Mouse (Mus musculus) right cerebral cortex, adult 2 months (tissue): ENCODE measurements around the gene Tmed4.
"Not testable (repeated sequence)": the region's sequence is repeated elsewhere in the genome, so short reads cannot be mapped to it uniquely, and the experiment has no call there.

Source experiments
- DNase-seq, 2 experiments: peaks; one replicate each; pipeline ENCODE4 v3.0.0; 2021 to 2022; ENCODE audit warnings: low spot score in 2 of 2

Gene Tmed4

DNA sequence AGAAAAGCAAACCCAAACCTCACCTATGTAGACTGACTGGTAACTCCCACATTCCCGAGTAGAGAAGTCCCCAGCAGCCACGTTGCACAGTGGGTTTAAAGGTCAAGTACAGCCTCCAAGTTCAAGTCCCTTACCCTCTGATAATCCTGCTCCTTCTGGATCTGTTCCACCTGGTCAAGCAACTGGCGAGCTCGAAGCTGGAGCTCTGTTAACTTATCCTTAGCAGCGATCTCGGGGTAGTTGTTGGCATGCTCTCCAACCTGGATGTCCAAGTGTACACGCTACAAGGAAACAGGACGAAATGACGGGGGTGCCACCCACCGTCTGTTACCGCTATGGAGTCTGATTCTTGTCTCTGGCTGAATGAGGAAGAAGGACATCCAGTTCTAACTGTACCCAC is 1.1 kb downstream of the Tmed4 start:
- DNase-seq, result no peak

DNA sequence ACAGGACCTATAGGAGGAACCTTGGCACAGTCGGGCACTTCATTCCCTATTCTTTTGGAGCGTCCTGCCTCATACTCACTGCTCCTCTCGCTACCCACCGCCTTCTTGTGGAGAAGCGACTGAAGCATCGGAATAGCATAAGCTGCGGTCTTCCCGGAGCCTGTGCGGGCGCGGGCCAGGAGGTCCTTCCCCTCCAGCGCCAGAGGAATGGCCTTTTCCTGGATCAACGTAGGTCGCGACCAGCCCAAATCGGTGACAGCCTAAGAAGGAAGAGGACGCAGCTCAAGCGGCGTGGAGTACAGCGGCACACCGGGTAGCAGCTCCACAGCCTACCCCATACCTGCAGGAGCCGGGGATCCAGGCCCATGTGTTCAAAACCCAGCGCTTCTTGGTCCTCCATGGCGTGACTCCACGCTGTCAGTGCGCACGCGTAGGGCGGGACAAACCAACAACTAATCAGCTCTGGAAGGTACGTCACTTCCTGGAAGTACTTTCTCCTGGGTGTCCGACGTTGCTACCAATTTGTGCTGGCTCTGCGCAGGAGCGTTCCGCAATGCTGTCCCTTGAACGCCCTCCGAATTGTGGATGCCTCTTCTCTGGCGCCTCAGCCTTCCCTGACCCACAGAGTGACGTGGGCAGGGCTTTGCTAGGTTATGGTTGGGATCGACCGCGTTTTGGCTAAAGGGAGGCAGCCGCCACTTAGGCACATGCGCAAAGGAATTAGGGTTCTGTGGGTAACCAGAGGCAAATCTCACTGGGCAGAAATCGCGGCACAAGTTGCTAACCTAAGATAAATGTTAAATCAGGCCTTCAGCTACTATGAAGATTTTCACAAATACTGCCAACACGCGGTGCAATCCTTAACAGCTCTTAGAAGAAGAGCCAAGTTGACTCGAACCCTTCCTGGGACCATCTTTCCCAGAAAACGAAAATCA is 7.1 kb downstream of the Tmed4 start, which contains the start of gene Ddx56:
Gene Ddx56 (minus strand): TSS at position 453 of the 935 bp plus-strand sequence.
- peak; percentile 93 to 97 for DNase-seq

GRCm38 (mm10) chr11:6266621-6267020 is 8.0 kb downstream of the Tmed4 start:
- DNase-seq, result no peak

- DNase-seq, result peak; percentile 85 to 88
These were observed 13.1 kb downstream of the Tmed4 start for GRCm38 (mm10) chr11:6261434-6262082.

DNA sequence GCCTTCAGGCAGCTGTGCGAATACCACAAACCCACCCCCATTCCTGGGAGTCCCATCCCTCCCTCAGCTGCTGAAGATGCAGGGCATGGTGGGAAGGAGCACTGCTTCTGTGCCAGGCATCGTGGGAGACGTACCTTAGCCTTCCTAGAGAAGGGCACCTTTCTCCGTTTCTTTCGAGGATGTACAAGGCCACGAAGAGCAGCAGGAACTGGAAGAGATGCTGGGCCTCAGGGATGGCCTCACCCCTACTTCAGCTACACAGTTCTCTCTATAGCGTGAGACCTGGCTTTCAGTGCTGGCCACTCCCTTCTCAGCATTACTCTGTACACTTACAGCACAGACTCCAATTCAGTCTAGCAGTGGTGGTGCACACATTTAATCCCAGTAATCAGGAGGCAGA is 15.3 kb downstream of the Tmed4 start:
- DNase-seq, result no peak

GRCm38 (mm10) chr11:6256490-6257072 is 18.1 kb downstream of the Tmed4 start:
- DNase-seq, result no peak

- not testable (repeated sequence) for DNase-seq
These were observed 20.1 kb downstream of the Tmed4 start for GRCm38 (mm10) chr11:6254602-6255001.

DNA sequence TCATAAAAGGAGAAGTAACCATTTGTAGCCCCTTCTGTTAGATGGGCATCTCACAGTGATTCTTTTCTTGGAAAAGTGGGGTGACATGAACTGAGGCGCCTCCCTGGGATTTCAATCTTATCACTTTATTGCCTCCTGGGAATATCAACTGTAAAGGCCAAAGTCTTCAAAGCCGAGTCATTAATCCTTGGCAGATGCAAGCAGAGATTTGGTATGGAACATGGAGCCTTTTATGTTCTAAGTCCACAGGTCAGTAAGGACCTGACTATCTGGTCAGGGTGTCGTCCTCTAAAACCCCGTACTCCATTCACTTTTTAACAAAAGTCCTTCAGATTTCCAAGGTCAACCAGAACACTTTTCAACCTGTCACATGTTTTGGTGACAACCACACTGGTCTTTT is 21.8 kb downstream of the Tmed4 start:
- no peak for DNase-seq

DNA sequence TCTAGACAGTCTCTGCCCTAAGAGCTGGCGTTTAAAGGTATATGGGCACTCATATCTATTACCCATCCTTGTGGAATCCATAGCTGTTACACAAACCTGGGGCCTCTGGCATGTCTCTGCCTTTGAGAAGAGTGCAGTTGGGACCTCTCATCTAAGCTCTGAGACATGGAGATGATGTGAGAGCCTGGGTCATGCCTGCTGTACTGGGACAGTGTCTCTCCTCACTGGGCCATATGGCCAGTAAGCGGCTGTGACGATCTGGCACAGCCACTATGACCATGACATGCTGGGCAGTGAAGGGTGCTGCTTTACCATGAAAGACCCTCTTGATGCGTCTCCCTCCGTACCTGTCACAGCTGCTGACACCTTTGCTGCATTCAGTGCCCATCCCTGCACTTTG is 22.4 kb downstream of the Tmed4 start:
- DNase-seq, result no peak

DNA sequence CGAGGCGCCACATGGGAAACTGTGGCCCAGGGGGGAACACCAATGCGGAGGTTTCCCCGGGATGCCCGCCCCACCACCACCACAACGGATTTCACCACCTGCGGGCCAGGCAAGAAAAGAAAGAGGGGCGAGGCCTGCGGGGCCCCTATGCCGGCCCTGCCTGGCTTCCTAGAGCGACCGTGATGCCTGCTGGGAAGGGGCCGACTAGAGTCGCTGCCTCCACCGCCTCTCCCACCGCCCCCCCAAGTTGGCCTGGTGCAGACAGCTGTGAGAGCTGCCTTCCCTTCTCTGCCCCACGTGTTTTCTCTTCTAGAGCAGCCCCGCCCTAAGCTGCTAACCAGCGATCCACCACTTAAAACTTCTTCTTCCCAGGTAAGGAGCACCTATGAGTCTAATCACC is 30.0 kb downstream of the Tmed4 start:
- DNase-seq, result no peak

- no peak for DNase-seq
These were observed 41.6 kb downstream of the Tmed4 start for GRCm38 (mm10) chr11:6233025-6233424.

- no peak for DNase-seq
These were observed 44.7 kb downstream of the Tmed4 start, which contains the start of gene Npc1l1 for GRCm38 (mm10) chr11:6230012-6230411. Gene Npc1l1, minus strand, starts transcription at chr11:6230143.

DNA sequence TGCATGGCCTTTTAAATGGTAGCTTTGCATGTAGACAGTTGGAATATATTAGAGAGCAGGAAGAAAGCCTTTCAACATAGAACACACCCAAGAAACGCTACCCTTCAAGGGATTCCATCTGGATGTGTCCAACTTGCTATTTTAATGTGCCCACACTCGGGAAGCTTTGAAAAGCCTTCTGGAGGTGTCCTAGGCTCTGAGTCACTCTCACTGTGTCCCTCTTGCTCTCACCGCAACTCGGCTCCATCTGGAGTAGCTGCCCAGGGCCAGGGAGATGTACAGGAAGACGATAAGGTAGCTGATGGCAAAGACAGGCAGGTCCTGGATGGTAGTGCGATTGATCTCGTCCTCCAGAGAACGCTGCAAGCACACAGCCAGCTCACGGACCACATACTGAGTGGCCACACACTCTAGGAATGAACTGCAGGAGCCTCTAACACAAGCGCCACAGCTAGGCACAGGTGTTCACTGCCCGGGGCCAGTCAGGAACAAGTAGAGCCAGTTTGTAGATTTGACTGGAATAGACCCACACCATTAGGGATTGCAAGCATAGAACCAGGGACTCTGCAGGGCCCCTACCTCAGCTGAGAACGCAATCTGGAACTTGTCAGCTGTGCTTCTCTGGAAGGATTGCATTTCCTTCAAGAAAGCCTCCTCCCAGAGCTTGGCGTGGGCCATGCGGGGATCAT is 50.0 kb downstream of the Tmed4 start:
- peak; percentile 56 to 64 for DNase-seq

DNA sequence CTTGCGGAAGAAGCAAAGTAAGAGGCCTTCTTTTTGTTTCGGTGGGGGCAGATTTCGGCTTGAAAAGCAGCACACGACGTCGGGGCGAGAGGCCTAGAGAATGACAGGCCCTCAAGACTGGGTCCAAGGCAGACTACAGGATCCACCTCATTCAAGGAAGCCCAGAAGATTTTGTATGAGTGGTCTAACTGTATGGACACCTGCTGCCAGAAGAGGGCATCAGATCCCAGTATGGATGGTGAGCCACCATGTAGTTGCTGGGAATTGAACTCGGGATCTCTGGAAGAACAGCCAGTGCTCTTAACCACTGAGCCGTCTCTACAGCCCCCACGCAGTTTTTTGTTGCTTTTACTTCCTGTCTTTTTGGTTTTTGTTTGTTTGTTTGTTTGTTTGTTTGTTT is 52.5 kb downstream of the Tmed4 start:
- no peak for DNase-seq
